Mouse (Mus musculus) G1E (cell line): ENCODE data around the gene Atrnl1.

Experiments
- CTCF ChIP-seq: IDR thresholded peaks from 2 replicates; pipeline ENCODE4 v1.5.1; 2012; ENCODE audit warnings: low read depth, low read length, inconsistent platforms, mixed read lengths
- GATA1 ChIP-seq: IDR thresholded peaks from 2 replicates; pipeline ENCODE4 v1.6.1; 2012; ENCODE audit warnings: borderline replicate concordance, low read length, inconsistent platforms, mixed read lengths
- POLR2AphosphoS5 ChIP-seq: IDR thresholded peaks from 2 replicates; pipeline ENCODE4 v1.6.1; 2012; ENCODE audit warnings: low read depth, low read length, inconsistent platforms; ENCODE audit not compliant: insufficient replicate concordance
- TAL1 ChIP-seq: conservative IDR thresholded peaks from 2 replicates; pipeline ENCODE4 v1.6.1; 2012; ENCODE audit warnings: low read depth, low read length, inconsistent platforms, mixed read lengths

DNA sequence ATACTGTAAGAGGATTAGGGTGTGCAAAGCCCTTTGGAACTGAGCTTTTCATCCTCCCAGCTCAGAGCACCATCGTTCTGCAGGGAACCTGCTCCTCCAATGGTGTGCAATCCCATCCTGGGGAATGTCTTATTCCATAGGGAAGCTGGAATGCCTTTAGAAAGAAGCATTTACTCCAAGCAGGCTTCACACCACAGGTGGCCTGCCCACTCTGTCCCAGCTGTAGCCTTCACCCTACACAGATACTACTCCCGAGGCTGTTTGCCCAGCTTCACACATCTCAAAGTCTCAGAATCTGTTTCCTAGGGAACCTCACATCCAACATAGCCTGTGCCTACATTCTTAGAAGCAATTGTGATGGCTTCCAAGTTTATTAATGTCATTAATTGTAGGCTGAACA, 418.8 kb downstream of the Atrnl1 start:
- no peak for TF ChIP-seq CTCF
- no peak for TF ChIP-seq POLR2AphosphoS5
- no peak for TF ChIP-seq GATA1
- TF ChIP-seq TAL1, result no peak
